Mouse (Mus musculus) neural tube, embryonic 14.5 days (tissue): Measurements from ENCODE around the gene Ppp1r37. TPM values are rescaled to one million over a fixed set of nuclear protein-coding genes. Genes with fewer than 3 reads are reported as not detected.
"Not testable (repeated sequence)": the region's sequence is repeated elsewhere in the genome, so short reads cannot be mapped to it uniquely, and the experiment has no call there.

Source experiments
- ATAC-seq: fragments of 200-750 bp; cut with Nextera tagmentation; 2 replicates; pipeline ENCODE4 v1.8.0; 2017; ENCODE audit warnings: low read depth, mild to moderate bottlenecking, moderate TSS enrichment, moderate library complexity
- H3K27ac ChIP-seq: fragments of 300-500 bp; sonication (generic); 2 replicates; pipeline ENCODE4 v1.5.1; 2014; ENCODE audit warnings: low read depth, mild to moderate bottlenecking, control low read depth, low read length, moderate library complexity, mixed read lengths
- H3K27me3 ChIP-seq: fragments of 300-500 bp; sonication (generic); 2 replicates; pipeline ENCODE4 v1.6.1; 2014; ENCODE audit warnings: low read length; ENCODE audit not compliant: control insufficient read depth, insufficient read depth
- H3K36me3 ChIP-seq: fragments of 300-500 bp; sonication (generic); 2 replicates; pipeline ENCODE4 v1.6.1; 2014; ENCODE audit warnings: low read length, mixed read lengths; ENCODE audit not compliant: control insufficient read depth, insufficient read depth
- H3K4me1 ChIP-seq: fragments of 300-500 bp; sonication (generic); 2 replicates; pipeline ENCODE4 v1.6.1; 2014; ENCODE audit warnings: low read length; ENCODE audit not compliant: control insufficient read depth, insufficient read depth
- H3K4me2 ChIP-seq: fragments of 300-500 bp; sonication (generic); 2 replicates; pipeline ENCODE4 v1.6.1; 2014; ENCODE audit warnings: mild to moderate bottlenecking, low read depth, low read length, control low read depth
- H3K4me3 ChIP-seq: fragments of 300-500 bp; sonication (generic); 2 replicates; pipeline ENCODE4 v1.5.1; 2014; ENCODE audit warnings: low read depth, low read length, control low read depth, mixed read lengths
- H3K9ac ChIP-seq: fragments of 300-500 bp; sonication (generic); replicated peaks from 2 replicates; pipeline ENCODE4 v1.6.1; 2014; ENCODE audit warnings: low read depth, mild to moderate bottlenecking, control low read depth, low read length, mixed read lengths
- H3K9me3 ChIP-seq: fragments of 300-500 bp; sonication (generic); 2 replicates; pipeline ENCODE4 v1.6.1; 2016; ENCODE audit warnings: low read length; ENCODE audit not compliant: control insufficient read depth
- WGBS: fragments of 180-500 bp; shearing (Covaris S2); extraction: QIAGEN DNeasy Blood & Tissue Kit; methylation state at CpG from one replicate; pipeline ENCODE4 v1.1.7; 2014; 5-methylcytosine and 5-hydroxymethylcytosine counted together
- polyA plus RNA-seq: library from polyadenylated mRNA; unstranded; fragments of >200 nt; fragmentation: Nextera tagmentation; extraction: Ambion mirVana; gene quantifications from 2 replicates; pipeline ENCODE4 v1.2.1, GENCODE M21; 2014

The Ppp1r37 gene
- polyA plus RNA-seq, 1 experiment from 2014 or later, result 15.8 TPM

DNA sequence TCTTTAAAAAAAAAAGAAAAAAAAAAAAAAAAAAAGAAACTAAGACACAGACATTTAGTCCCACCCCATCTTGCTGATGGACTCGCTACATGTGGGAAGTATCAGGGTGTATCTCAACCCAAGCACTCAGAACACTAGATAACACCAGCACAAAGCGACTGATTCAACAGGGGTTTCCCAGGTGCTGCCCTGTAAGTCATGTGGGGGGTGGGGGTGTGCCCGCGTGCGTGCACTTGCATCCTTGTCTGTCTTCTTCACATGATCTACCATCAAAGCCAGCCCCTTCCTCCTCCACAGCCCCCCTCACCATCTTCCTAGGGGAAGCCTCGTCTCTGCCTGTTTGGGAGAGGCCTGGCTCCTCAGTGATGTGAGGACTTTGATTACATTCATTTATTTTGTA, 50.5 kb downstream of the Ppp1r37 start:
- no peak for ATAC-seq
- peaks cover 12% of the 10 kb centered on the region; the same call in 1 of the 2 replicates for H3K4me1 ChIP-seq
- no peak overlapping the region for H3K4me3 ChIP-seq
- WGBS, result 88% methylated on average over 6 of the region's 6 CpGs
- no peak overlapping the region for H3K9ac ChIP-seq
- no peak overlapping the region for H3K4me2 ChIP-seq
- no peaks in the 10 kb centered on the region for H3K9me3 ChIP-seq
- no peaks in the 10 kb centered on the region for H3K36me3 ChIP-seq
- no peaks in the 10 kb centered on the region for H3K27me3 ChIP-seq
- no peak overlapping the region for H3K27ac ChIP-seq

DNA sequence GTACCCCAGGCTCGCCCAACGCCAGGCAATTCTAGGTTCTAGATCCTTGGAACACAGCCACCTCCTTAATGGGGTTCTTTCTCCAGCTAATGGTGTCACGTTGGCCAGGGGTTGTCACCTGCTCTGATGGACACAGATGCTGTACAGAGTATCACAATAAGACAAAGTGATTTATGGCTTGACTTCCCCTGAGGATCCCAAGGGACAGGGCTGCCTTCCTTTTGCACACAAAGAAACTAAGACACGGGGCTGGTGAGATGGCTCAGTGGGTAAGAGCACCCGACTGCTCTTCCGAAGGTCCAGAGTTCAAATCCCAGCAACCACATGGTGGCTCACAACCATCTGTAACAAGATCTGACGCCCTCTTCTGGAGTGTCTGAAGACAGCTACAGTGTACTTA, 50.9 kb downstream of the Ppp1r37 start:
- H3K4me1 ChIP-seq, result peaks cover 12% of the 10 kb centered on the region; the same call in 1 of the 2 replicates
- H3K36me3 ChIP-seq, H3K9ac ChIP-seq, H3K4me3 ChIP-seq, H3K27ac ChIP-seq, H3K27me3 ChIP-seq, H3K4me2 ChIP-seq, ATAC-seq, H3K9me3 ChIP-seq: not testable (repeated sequence)
- 72% methylated on average over 6 of the region's 7 CpGs for WGBS

DNA sequence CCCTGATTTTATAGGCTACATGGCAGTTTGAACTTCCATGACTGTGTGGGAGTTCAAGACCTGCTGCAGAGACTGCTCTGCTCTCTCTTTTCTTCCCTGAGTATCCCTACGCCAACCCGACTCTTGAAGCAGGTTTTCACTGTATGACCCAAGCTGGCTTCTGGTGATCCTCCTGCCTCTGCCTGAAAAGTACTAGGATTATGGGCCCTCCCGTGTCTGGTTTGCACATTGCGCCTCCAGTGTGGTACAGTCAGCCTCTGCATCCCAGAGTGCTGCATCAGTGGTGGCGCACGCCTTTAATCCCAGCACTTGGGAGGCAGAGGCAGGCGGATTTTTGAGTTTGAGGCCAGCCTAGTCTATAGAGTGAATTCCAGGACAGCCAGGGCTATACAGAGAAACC, 53.1 kb downstream of the Ppp1r37 start:
- no peak overlapping the region for H3K27ac ChIP-seq
- 98% methylated on average over 7 of the region's 7 CpGs for WGBS
- peaks cover 12% of the 10 kb centered on the region; the same call in 1 of the 2 replicates for H3K4me1 ChIP-seq
- H3K9ac ChIP-seq, result no peak overlapping the region
- no peak for ATAC-seq
- peak overlapping the region; percentile 92; the same call in 1 of the 2 replicates for H3K4me2 ChIP-seq
- no peaks in the 10 kb centered on the region for H3K27me3 ChIP-seq
- H3K9me3 ChIP-seq, result no peaks in the 10 kb centered on the region
- no peak overlapping the region for H3K4me3 ChIP-seq
- no peaks in the 10 kb centered on the region for H3K36me3 ChIP-seq

DNA sequence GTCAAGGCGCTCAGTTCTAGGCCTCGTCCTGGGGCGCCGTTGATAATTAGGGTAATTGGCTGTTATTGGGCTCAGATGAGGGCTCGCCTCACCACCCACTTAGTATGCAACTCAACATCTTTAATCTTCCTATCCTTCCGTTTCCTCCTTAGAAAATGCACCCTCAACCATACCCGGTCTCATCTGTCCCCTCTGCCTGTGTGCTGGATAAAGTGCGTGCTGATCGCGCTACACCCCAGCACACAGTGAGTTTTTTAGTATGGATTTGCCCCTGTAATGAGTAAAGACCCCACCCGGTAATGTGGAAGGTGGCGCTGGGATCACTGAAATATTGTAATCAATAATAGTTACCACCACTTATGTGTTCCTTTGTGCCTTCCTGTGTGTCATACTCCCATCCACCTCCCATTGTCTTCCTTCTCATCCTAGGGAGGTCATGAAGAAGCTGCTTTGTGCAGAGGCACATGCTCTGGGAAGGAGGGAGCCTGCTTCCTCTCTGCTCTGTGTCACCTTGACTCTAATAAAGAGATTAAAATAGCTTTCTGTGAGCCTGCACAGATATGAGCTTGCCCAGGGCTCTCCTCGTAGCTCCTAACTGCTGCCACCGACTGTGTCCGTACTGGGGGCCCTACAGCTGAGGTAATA, 53.8 kb downstream of the Ppp1r37 start:
- H3K27me3 ChIP-seq, result no peaks in the 10 kb centered on the region
- no peaks in the 10 kb centered on the region for H3K9me3 ChIP-seq
- peaks cover 12% of the 10 kb centered on the region; the same call in 1 of the 2 replicates for H3K4me1 ChIP-seq
- peak; percentile 12 for ATAC-seq
- H3K4me2 ChIP-seq, result peak overlapping the region; percentile 92
- WGBS, result 14% methylated on average over 15 of the region's 15 CpGs
- H3K36me3 ChIP-seq, result no peaks in the 10 kb centered on the region
- peak overlapping the region; percentile 81 for H3K27ac ChIP-seq
- H3K9ac ChIP-seq, result peak overlapping the region; percentile 78
- peak overlapping the region; percentile 72 for H3K4me3 ChIP-seq

DNA sequence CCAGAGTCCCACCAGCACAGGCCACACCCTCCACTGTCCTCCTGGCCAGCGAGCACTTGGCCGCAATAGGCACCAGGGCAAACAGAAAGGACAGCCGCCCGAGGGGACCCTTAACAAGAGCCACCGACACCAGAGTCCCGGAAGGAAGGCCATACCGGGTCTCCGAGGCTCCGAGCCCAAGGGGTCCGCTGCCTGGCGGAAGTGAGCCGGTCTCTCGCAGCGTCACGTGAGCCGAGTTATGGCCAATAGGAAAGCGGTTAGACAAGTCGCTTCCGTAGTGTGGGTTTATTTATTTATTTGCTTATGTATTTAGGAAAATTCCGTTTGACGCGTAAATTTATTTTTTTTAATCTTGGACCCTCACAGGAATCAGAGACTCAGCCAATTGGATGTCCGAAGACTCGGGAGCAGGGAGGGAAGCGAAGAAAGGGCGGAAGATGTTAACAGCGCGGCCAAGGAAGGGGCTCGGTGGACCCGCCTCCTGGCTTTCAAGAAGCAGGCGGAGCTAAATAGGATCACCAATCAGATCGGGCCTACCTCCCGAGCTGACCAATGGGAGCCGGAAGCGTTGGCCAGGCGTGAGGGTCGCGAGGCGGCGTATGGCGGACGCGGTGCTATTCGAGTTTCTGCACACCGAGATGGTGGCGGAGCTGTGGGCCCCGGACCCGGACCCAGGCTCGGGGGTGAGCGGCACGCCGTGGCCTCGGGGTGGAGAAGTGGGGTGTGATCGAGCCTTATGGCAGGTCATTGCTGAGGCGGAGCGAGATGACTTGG, 54.5 kb downstream of the Ppp1r37 start, which contains the start of the genes Bloc1s3 and Trappc6a:
Gene Bloc1s3, minus strand, starts transcription at position 218 of the 774 bp plus-strand sequence.
Gene Trappc6a, plus strand, starts transcription at position 246 of the 774 bp plus-strand sequence.
- under 1% methylated on average over 56 of the region's 56 CpGs for WGBS
- peak; percentile 94 for ATAC-seq
- peak within 1 kb of the TSS; percentile 78 for H3K9ac ChIP-seq
- peak within 1 kb of the TSS; percentile 72 for H3K4me3 ChIP-seq
- H3K4me2 ChIP-seq, result peak within 1 kb of the TSS; percentile 92
- H3K27me3 ChIP-seq, result no peaks in the 10 kb centered on the region
- H3K4me1 ChIP-seq, result peaks cover 12% of the 10 kb centered on the region; the same call in 1 of the 2 replicates
- H3K36me3 ChIP-seq, result no peaks in the 10 kb centered on the region
- H3K9me3 ChIP-seq, result no peaks in the 10 kb centered on the region
- H3K27ac ChIP-seq, result peak within 1 kb of the TSS; percentile 81

DNA sequence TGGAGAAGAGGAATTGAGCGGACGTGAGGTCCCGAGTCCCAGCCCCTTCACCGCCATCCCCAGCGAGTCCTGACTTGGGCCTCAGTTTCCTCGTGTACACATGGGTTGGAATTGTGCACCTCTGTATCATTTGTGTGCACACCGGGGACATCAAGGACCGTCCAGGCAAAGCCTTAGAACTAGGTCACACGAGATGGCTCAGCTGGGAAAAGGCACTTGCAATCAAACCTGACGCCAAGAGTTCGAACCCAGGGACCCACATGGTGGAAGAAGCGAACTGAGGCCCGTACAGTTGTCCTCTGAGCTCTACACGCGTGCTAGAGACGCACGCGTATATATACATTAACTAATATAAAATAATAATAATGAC, 55.3 kb downstream of the Ppp1r37 start:
- Histone ChIP-seq H3K4me3 (peak overlapping the region; percentile 72), H3K4me1 (peaks cover 12% of the 10 kb centered on the region; the same call in 1 of the 2 replicates), H3K27ac (peak overlapping the region; percentile 81), H3K9me3 (no peaks in the 10 kb centered on the region), H3K4me2 (peak overlapping the region; percentile 92), H3K36me3 (no peaks in the 10 kb centered on the region), H3K9ac (peak overlapping the region; percentile 68), H3K27me3 (no peaks in the 10 kb centered on the region)
- 3% methylated on average over 18 of the region's 18 CpGs for WGBS
- no peak for ATAC-seq

DNA sequence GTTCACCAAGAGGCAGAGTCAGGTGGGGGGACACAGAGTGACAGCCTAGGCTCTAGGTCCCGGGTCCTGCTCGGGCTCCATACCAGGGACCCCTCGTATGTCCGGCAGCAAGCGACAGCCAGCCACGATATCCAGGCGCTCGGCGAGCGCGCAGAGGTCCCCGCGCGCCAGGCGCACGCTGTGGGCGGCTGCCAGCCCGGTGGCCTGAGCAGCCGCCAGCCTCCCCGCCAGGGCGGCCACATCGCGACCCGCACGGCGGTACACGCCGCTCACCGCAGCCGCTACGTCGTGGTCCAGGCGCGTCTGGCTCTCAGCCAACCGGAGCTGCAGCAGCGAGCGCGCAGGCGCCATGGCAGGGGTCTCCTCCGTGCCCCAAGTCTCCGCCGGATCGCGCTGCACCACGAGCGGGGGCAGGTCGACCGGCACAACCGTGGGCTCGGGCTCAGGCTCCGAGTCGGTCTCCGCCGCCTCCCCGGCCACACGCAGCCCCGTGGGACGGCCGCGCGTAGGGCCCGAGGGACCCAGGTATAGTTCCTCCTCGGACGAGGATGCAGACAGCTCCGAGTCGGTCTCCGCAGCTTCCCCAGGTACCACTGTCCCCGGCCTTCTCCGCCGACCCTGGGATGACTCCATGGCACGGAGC, 55.8 kb downstream of the Ppp1r37 start:
- H3K4me1 ChIP-seq, result peaks cover 12% of the 10 kb centered on the region; the same call in 1 of the 2 replicates
- peak overlapping the region; percentile 81; the same call in 1 of the 2 replicates for H3K27ac ChIP-seq
- H3K9me3 ChIP-seq, result no peaks in the 10 kb centered on the region
- H3K9ac ChIP-seq, result peak overlapping the region; percentile 68
- WGBS, result under 1% methylated on average over 58 of the region's 71 CpGs
- H3K4me2 ChIP-seq, result peak overlapping the region; percentile 92
- no peaks in the 10 kb centered on the region for H3K36me3 ChIP-seq
- H3K27me3 ChIP-seq, result no peaks in the 10 kb centered on the region
- peak overlapping the region; percentile 72 for H3K4me3 ChIP-seq
- ATAC-seq, result peak; percentile 45

DNA sequence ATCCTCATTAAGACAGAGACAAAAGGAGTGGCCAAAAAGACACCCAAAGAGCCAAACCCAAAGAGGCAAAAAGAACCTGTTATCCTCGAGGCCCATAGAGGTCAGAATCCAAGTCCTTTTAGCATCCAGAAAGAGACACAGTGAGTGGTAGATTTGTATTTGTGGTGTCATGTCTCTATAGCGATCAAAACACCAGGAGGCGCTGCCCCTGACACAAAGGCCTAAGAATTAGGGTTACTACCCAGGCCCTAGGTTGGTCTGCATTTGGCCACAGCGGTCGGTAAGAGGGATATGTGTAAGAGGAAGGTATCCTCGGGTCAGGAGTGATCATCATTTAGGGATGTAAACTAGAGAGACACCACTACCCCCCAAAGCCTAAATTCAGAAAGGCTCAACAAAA, 56.5 kb downstream of the Ppp1r37 start:
- no peak overlapping the region for H3K27ac ChIP-seq
- H3K27me3 ChIP-seq, result no peaks in the 10 kb centered on the region
- no peak for ATAC-seq
- H3K4me3 ChIP-seq, result peak overlapping the region; percentile 72
- no peaks in the 10 kb centered on the region for H3K36me3 ChIP-seq
- H3K9me3 ChIP-seq, result no peaks in the 10 kb centered on the region
- peak overlapping the region; percentile 92 for H3K4me2 ChIP-seq
- no peak overlapping the region for H3K9ac ChIP-seq
- 28% methylated on average over 6 of the region's 6 CpGs for WGBS
- peaks cover 12% of the 10 kb centered on the region; the same call in 1 of the 2 replicates for H3K4me1 ChIP-seq
